Mouse (Mus musculus): ENCODE measurements around the gene Il6ra. TPM values are rescaled to one million over a fixed set of nuclear protein-coding genes. Genes with fewer than 3 reads are reported as not detected.
A peak's percentile ranks its signal among the peaks of the same experiment; 100 is the strongest.

Il6ra gene
- polyA plus RNA-seq, 1 experiment from 2014 or later = 3.6 TPM

- Histone ChIP-seq H3K4me1 (peaks cover 16% of the 10 kb centered on the region), H3K4me2 (no peak overlapping the region), H3K9me3 (no peaks in the 10 kb centered on the region), H3K27me3 (no peaks in the 10 kb centered on the region), H3K9ac (no peak overlapping the region), H3K4me3 (no peak overlapping the region), H3K27ac (peak overlapping the region; percentile 51), H3K36me3 (no peaks in the 10 kb centered on the region)
- 29% methylated on average over 9 of the region's 9 CpGs for WGBS
- peak; percentile 83 for ATAC-seq (ENCODE audit: borderline replicate concordance, extremely low read depth, low FRiP score, low TSS enrichment)
Measured at GRCm38 (mm10) chr3:89843148-89843547, 69.8 kb downstream of the Il6ra start.

- H3K4me1 ChIP-seq = peaks cover 9% of the 10 kb centered on the region
- no peaks in the 10 kb centered on the region for H3K36me3 ChIP-seq
- no peak overlapping the region for H3K9ac ChIP-seq
- no peak overlapping the region for H3K4me3 ChIP-seq
- 72% methylated on average over 4 of the region's 4 CpGs for WGBS
- H3K27me3 ChIP-seq = no peaks in the 10 kb centered on the region
- H3K27ac ChIP-seq = 0 out of 2 replicates have a peak overlapping the region, but pooled peaks have one; percentile 6
- no peak overlapping the region for H3K4me2 ChIP-seq
- H3K9me3 ChIP-seq = no peaks in the 10 kb centered on the region
- no peak for ATAC-seq (ENCODE audit: borderline replicate concordance, extremely low read depth, low FRiP score, low TSS enrichment)
Measured at GRCm38 (mm10) chr3:89842258-89842657, 70.7 kb downstream of the Il6ra start.

- WGBS = 30% methylated on average over 8 of the region's 8 CpGs
- peak; percentile 66 for ATAC-seq (ENCODE audit: borderline replicate concordance, extremely low read depth, low FRiP score, low TSS enrichment)
- H3K27ac ChIP-seq = peak overlapping the region; percentile 1; the same call in 1 of the 2 replicates
Measured at GRCm38 (mm10) chr3:89835362-89835761, 77.6 kb downstream of the Il6ra start.

GRCm38 (mm10) chr3:89830815-89831591 is 82.0 kb downstream of the Il6ra start, which contains the start of gene She:
Gene She, plus strand, starts transcription at chr3:89831370.
- peak; percentile 69; the same call in 1 of the 2 replicates for ATAC-seq (ENCODE audit: borderline replicate concordance, extremely low read depth, low FRiP score, low TSS enrichment)

More at GRCm38 (mm10) chr3:89835362-89835761, 77.6 kb downstream of the Il6ra start:
- Histone ChIP-seq H3K4me1 (peaks cover 7% of the 10 kb centered on the region), H3K4me3 (no peak overlapping the region), H3K27me3 (peaks cover 39% of the 10 kb centered on the region), H3K36me3 (no peaks in the 10 kb centered on the region), H3K9ac (no peak overlapping the region), H3K4me2 (no peak overlapping the region), H3K9me3 (no peaks in the 10 kb centered on the region)

GRCm38 (mm10) chr3:89826295-89826694 is 86.7 kb downstream of the Il6ra start:
- H3K9ac ChIP-seq = no peak overlapping the region
- H3K4me1 ChIP-seq = peaks cover 4% of the 10 kb centered on the region
- H3K4me2 ChIP-seq = no peak overlapping the region
- H3K9me3 ChIP-seq = no peaks in the 10 kb centered on the region
- no peaks in the 10 kb centered on the region for H3K36me3 ChIP-seq
- no peak overlapping the region for H3K27ac ChIP-seq
- H3K4me3 ChIP-seq = no peak overlapping the region
- H3K27me3 ChIP-seq = peaks cover 35% of the 10 kb centered on the region
- ATAC-seq (ENCODE audit: borderline replicate concordance, extremely low read depth, low FRiP score, low TSS enrichment) = no peak
- WGBS = 61% methylated on average over 3 of the region's 3 CpGs

More at GRCm38 (mm10) chr3:89830815-89831591, 82.0 kb downstream of the Il6ra start, which contains the start of gene She:
- Histone ChIP-seq H3K4me3 (peak within 1 kb of the TSS; percentile 56), H3K9me3 (no peaks in the 10 kb centered on the region), H3K4me1 (peaks cover 7% of the 10 kb centered on the region), H3K4me2 (peak within 1 kb of the TSS; percentile 69), H3K27ac (peak within 1 kb of the TSS; percentile 74), H3K27me3 (peaks cover 62% of the 10 kb centered on the region), H3K36me3 (no peaks in the 10 kb centered on the region), H3K9ac (peak within 1 kb of the TSS; percentile 65)
- 2% methylated on average over 78 of the region's 96 CpGs for WGBS

- 41% methylated on average over 2 of the region's 2 CpGs for WGBS
Measured at GRCm38 (mm10) chr3:89823594-89823993, 89.4 kb downstream of the Il6ra start.

GRCm38 (mm10) chr3:89821548-89822480 is 91.2 kb downstream of the Il6ra start:
- peaks cover 3% of the 10 kb centered on the region; the same call in 1 of the 2 replicates for H3K27me3 ChIP-seq
- H3K4me3 ChIP-seq = no peak overlapping the region
- no peak overlapping the region for H3K27ac ChIP-seq
- H3K9me3 ChIP-seq = no peaks in the 10 kb centered on the region
- H3K9ac ChIP-seq = no peak overlapping the region
- ATAC-seq (ENCODE audit: borderline replicate concordance, extremely low read depth, low FRiP score, low TSS enrichment) = no peak
- H3K36me3 ChIP-seq = no peaks in the 10 kb centered on the region
- H3K4me2 ChIP-seq = no peak overlapping the region
- 0 out of 2 replicates have a peak, but pooled peaks cover 5% of the 10 kb centered on the region for H3K4me1 ChIP-seq
- WGBS = 72% methylated on average over 10 of the region's 10 CpGs

More at GRCm38 (mm10) chr3:89823594-89823993, 89.4 kb downstream of the Il6ra start:
- Histone ChIP-seq H3K36me3 (no peaks in the 10 kb centered on the region), H3K27ac (no peak overlapping the region), H3K9me3 (no peaks in the 10 kb centered on the region), H3K4me3 (no peak overlapping the region), H3K4me2 (no peak overlapping the region), H3K9ac (no peak overlapping the region), H3K4me1 (0 out of 2 replicates have a peak, but pooled peaks cover 5% of the 10 kb centered on the region), H3K27me3 (peaks cover 8% of the 10 kb centered on the region)
- no peak for ATAC-seq (ENCODE audit: borderline replicate concordance, extremely low read depth, low FRiP score, low TSS enrichment)

GRCm38 (mm10) chr3:89821096-89821513 is 91.9 kb downstream of the Il6ra start:
- WGBS = 83% methylated on average over 11 of the region's 11 CpGs
- Histone ChIP-seq H3K9me3 (no peaks in the 10 kb centered on the region), H3K27ac (no peak overlapping the region), H3K9ac (no peak overlapping the region), H3K4me1 (0 out of 2 replicates have a peak, but pooled peaks cover 5% of the 10 kb centered on the region), H3K27me3 (peaks cover 3% of the 10 kb centered on the region; the same call in 1 of the 2 replicates), H3K4me3 (no peak overlapping the region), H3K4me2 (no peak overlapping the region), H3K36me3 (no peaks in the 10 kb centered on the region)
- ATAC-seq (ENCODE audit: borderline replicate concordance, extremely low read depth, low FRiP score, low TSS enrichment) = no peak

- Histone ChIP-seq H3K4me1 (0 out of 2 replicates have a peak, but pooled peaks cover 5% of the 10 kb centered on the region), H3K4me2 (no peak overlapping the region), H3K27ac (no peak overlapping the region), H3K4me3 (no peak overlapping the region), H3K36me3 (no peaks in the 10 kb centered on the region), H3K9me3 (no peaks in the 10 kb centered on the region), H3K9ac (no peak overlapping the region), H3K27me3 (peaks cover 3% of the 10 kb centered on the region; the same call in 1 of the 2 replicates)
- WGBS = 79% methylated on average over 12 of the region's 12 CpGs
- ATAC-seq (ENCODE audit: borderline replicate concordance, extremely low read depth, low FRiP score, low TSS enrichment) = no peak
Measured at GRCm38 (mm10) chr3:89820311-89821095, 92.5 kb downstream of the Il6ra start.

GRCm38 (mm10) chr3:89819897-89820296 is 93.1 kb downstream of the Il6ra start:
- H3K9ac ChIP-seq = no peak overlapping the region
- no peak overlapping the region for H3K27ac ChIP-seq
- 39% methylated on average over 7 of the region's 7 CpGs for WGBS
- no peak for ATAC-seq (ENCODE audit: borderline replicate concordance, extremely low read depth, low FRiP score, low TSS enrichment)
- no peaks in the 10 kb centered on the region for H3K9me3 ChIP-seq
- 0 out of 2 replicates have a peak, but pooled peaks cover 5% of the 10 kb centered on the region for H3K4me1 ChIP-seq
- no peak overlapping the region for H3K4me2 ChIP-seq
- no peak overlapping the region for H3K4me3 ChIP-seq
- H3K27me3 ChIP-seq = no peaks in the 10 kb centered on the region
- H3K36me3 ChIP-seq = no peaks in the 10 kb centered on the region

- H3K4me1 ChIP-seq = 0 out of 2 replicates have a peak, but pooled peaks cover 5% of the 10 kb centered on the region
- no peaks in the 10 kb centered on the region; the same call in 1 of the 2 replicates for H3K27me3 ChIP-seq
- H3K4me2 ChIP-seq = no peak overlapping the region
- 57% methylated on average over 3 of the region's 3 CpGs for WGBS
- no peaks in the 10 kb centered on the region for H3K9me3 ChIP-seq
- no peak overlapping the region for H3K27ac ChIP-seq
- no peak overlapping the region for H3K9ac ChIP-seq
- no peak for ATAC-seq (ENCODE audit: borderline replicate concordance, extremely low read depth, low FRiP score, low TSS enrichment)
- H3K4me3 ChIP-seq = no peak overlapping the region
- no peaks in the 10 kb centered on the region for H3K36me3 ChIP-seq
Measured at GRCm38 (mm10) chr3:89818605-89819004, 94.4 kb downstream of the Il6ra start.
